Mouse (Mus musculus) spleen, adult 2 months (tissue): Measurements from ENCODE around the gene Nrxn3. TPM values are rescaled to one million over a fixed set of nuclear protein-coding genes. Genes with fewer than 3 reads are reported as not detected.

Source experiments
- DNase-seq, 2 experiments: peaks; one replicate each; pipeline versions ENCODE4 v3.0.0 to v3.0.0-alpha.2; 2012 to 2021; ENCODE audit warnings: low spot score in 2 of 2, low read depth in 1 of 2
- H3K27ac ChIP-seq: fragments of 200-500 bp; 2 replicates; pipeline ENCODE4 v1.5.1; 2012; ENCODE audit warnings: low read length, inconsistent platforms; ENCODE audit not compliant: insufficient read depth
- H3K27me3 ChIP-seq: fragments of 200-500 bp; 2 replicates; pipeline ENCODE4 v1.6.1; 2012; ENCODE audit warnings: mild to moderate bottlenecking, moderate library complexity, low read length, inconsistent platforms; ENCODE audit not compliant: control insufficient read depth, insufficient read depth
- H3K36me3 ChIP-seq: fragments of 200-500 bp; 2 replicates; pipeline ENCODE4 v1.6.1; 2012; ENCODE audit warnings: mild to moderate bottlenecking, low read length, inconsistent platforms; ENCODE audit not compliant: control insufficient read depth, insufficient read depth
- H3K4me1 ChIP-seq: fragments of 200-500 bp; 2 replicates; pipeline ENCODE4 v1.6.1; 2011; ENCODE audit warnings: inconsistent platforms; ENCODE audit not compliant: control insufficient read depth, insufficient read depth, insufficient read length
- H3K4me3 ChIP-seq: fragments of 200-500 bp; 2 replicates; pipeline ENCODE4 v1.5.1; 2011; ENCODE audit warnings: mild to moderate bottlenecking, inconsistent platforms; ENCODE audit not compliant: insufficient read depth, insufficient read length; ENCODE audit errors: extremely low read depth
- CTCF ChIP-seq: fragments of 200-500 bp; IDR thresholded peaks from 2 replicates; pipeline ENCODE4 v1.5.1; 2011; ENCODE audit warnings: mild to moderate bottlenecking, inconsistent platforms; ENCODE audit not compliant: insufficient read depth, insufficient read length, insufficient replicate concordance; ENCODE audit errors: extremely low read depth
- POLR2A ChIP-seq: fragments of 200-500 bp; IDR thresholded peaks from 2 replicates; pipeline ENCODE4 v1.6.1; 2011; ENCODE audit warnings: low read depth, low read length, inconsistent platforms
- WGBS: fragments of 180-500 bp; shearing (Covaris S2); methylation state at CpG from one replicate; pipeline ENCODE4 v1.1.7; 2018; 5-methylcytosine and 5-hydroxymethylcytosine counted together
- polyA plus RNA-seq: library from polyadenylated mRNA; depleted of rRNA; stranded (reverse); fragments of >200 nt; gene quantifications from 2 replicates; pipeline ENCODE4 v1.2.3, GENCODE M21; 2012

The Nrxn3 gene
- polyA plus RNA-seq, 1 experiment = not detected

DNA sequence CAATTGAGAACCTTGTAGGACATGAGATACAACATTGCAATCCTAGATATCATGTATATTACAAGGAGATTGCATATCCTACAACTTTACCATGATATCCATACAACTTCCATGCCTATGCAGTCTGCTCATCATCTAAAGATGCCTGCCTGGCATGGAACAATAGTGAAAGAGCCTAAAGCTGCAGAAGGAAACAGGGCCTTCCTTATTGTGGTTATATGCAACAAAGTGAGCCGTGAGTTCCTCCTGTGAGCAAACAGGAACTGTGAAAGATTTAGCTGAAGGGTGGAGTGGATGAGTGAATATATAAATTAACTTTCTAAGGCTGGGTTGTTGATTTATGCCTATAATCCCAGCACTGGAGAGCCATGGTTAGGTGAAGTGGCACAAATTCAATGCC lies 1373.1 kb downstream of the Nrxn3 start:
- no peaks in the 10 kb centered on the region for H3K36me3 ChIP-seq
- TF ChIP-seq CTCF (no peak), POLR2A (no peak)
- no peak overlapping the region for H3K27ac ChIP-seq
- no peaks in the 10 kb centered on the region for H3K27me3 ChIP-seq
- 4% methylated on average over 1 of the region's 1 CpGs for WGBS
- H3K4me1 ChIP-seq = no peaks in the 10 kb centered on the region
- H3K4me3 ChIP-seq = no peak overlapping the region
- DNase-seq = no peak

GRCm38 (mm10) chr12:90113351-90113791 lies 1390.7 kb downstream of the Nrxn3 start:
- Histone ChIP-seq H3K36me3 (no peaks in the 10 kb centered on the region), H3K4me3 (no peak overlapping the region), H3K4me1 (no peaks in the 10 kb centered on the region), H3K27me3 (no peaks in the 10 kb centered on the region), H3K27ac (no peak overlapping the region)
- TF ChIP-seq POLR2A = no peak
- no peak for DNase-seq

DNA sequence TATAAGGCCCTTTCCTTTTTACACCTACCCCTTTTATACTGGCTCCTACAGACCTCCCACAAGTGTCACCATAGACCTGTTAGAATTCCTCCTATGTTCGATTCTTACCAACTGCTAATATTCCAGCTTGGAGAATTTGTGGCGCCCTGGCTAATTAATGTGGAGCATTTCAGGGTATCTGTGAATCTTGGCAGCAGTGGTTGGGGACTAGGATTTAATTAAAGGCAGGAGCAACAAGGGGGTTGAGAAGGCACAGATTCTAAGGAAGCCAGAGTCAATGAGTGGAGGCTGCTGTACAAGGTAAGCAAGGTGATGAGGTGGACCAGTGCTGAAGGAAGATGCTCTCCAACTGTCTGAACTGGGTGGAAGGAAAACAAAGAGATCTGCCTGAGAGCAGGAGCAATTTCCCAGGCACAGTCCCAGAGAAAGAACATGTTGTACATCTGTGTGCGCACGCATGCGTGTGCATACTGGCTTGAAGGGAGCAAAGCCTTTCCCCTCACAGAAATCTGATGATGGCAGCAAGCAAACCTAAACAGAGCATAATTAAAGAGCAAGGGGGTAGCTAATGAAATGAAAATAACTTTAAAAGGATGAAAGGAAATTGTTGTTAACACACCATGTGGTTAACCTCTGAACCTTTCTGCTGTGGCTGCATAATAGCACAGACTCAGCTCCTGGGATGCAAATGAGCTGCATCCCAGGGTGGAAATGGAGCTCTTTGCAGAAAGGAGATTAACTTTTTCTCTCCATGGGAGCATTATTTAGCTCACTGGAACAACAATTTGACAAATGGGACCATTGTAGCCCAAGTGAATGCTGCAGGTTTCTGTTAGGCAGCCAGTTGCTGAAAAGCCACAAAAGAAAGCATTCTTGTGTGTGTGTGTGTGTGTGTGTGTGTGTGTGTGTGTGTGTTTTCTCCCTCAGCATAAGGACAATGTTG lies 1409.5 kb downstream of the Nrxn3 start:
- WGBS = 96% methylated on average over 5 of the region's 5 CpGs
- H3K36me3 ChIP-seq = no peaks in the 10 kb centered on the region
- H3K4me3 ChIP-seq = no peak overlapping the region

GRCm38 (mm10) chr12:90142011-90142410 lies 1419.3 kb downstream of the Nrxn3 start:
- TF ChIP-seq POLR2A (no peak), CTCF (no peak)
- WGBS = 81% methylated on average over 2 of the region's 2 CpGs
- no peaks in the 10 kb centered on the region for H3K27me3 ChIP-seq
- DNase-seq = no peak
- no peaks in the 10 kb centered on the region for H3K4me1 ChIP-seq
- no peak overlapping the region for H3K4me3 ChIP-seq
- H3K36me3 ChIP-seq = no peaks in the 10 kb centered on the region
- H3K27ac ChIP-seq = no peak overlapping the region

More for the DNA sequence above, 1409.5 kb downstream of the Nrxn3 start:
- H3K27ac ChIP-seq = no peak overlapping the region
- no peak for DNase-seq
- no peaks in the 10 kb centered on the region for H3K27me3 ChIP-seq
- H3K4me1 ChIP-seq = no peaks in the 10 kb centered on the region
- TF ChIP-seq POLR2A (no peak), CTCF (no peak)

DNA sequence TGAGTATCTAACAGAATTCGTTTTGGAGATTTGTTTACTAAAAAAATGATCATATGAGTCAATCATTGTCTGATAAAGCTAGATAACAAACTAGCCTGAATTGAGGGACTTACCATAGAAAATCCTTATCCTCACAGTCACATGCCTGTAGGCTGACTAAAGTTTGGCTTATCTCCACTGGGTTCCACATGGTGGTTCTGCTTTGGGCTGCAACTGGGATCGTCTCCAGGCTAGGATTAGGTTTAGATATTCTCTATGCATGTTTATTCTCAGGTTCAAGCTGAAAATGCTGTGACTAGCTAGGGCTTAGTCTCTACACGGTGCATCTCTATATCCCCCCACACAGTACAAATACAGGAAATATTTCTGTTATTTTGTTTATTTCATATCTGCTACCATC lies 1421.6 kb downstream of the Nrxn3 start:
- TF ChIP-seq CTCF (no peak), POLR2A (no peak)
- H3K4me1 ChIP-seq = no peaks in the 10 kb centered on the region
- no peak for DNase-seq
- no peaks in the 10 kb centered on the region for H3K27me3 ChIP-seq
- H3K4me3 ChIP-seq = no peak overlapping the region
- H3K27ac ChIP-seq = no peak overlapping the region
- 76% methylated on average over 3 of the region's 3 CpGs for WGBS
- no peaks in the 10 kb centered on the region for H3K36me3 ChIP-seq

GRCm38 (mm10) chr12:90158131-90158772 lies 1435.6 kb downstream of the Nrxn3 start:
- TF ChIP-seq POLR2A = no peak
- TF ChIP-seq CTCF = no peak
- no peak for DNase-seq
- Histone ChIP-seq H3K4me3 (no peak overlapping the region), H3K27me3 (no peaks in the 10 kb centered on the region), H3K36me3 (no peaks in the 10 kb centered on the region), H3K27ac (no peak overlapping the region), H3K4me1 (no peaks in the 10 kb centered on the region)
- WGBS = 88% methylated on average over 4 of the region's 4 CpGs

DNA sequence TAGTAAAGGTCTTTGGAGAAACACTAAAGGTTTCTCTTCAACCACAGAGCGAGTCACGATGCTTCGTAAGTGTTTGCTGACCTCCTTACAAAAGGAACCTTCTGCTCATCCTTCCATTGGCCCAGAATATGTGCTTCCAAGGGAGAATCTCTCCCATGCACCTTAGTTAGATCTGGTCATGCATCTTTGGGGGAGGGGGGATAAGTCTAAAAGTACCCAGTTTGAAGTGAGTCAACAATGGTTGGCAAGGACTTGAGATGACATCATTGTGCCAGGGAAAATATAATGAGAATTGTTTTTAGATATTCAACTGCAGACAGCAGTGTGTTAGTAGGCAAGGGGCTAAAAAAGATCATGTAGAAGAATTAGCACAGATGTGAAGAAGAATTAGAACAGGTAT lies 1437.2 kb downstream of the Nrxn3 start:
- Histone ChIP-seq H3K36me3 (no peaks in the 10 kb centered on the region), H3K27me3 (no peaks in the 10 kb centered on the region), H3K4me1 (no peaks in the 10 kb centered on the region), H3K4me3 (no peak overlapping the region), H3K27ac (no peak overlapping the region)
- TF ChIP-seq POLR2A = no peak
- TF ChIP-seq CTCF = no peak
- DNase-seq = no peak
- 92% methylated on average over 3 of the region's 3 CpGs for WGBS
